Mouse (Mus musculus): ENCODE measurements at regions not wholly inside any gene's neighbourhood (a gene's known extent, or its start where the extent isn't known, plus 50 kb on each side); places are given as distances from the start of the nearest gene placed in this dataset.
A peak's percentile ranks its signal among the peaks of the same experiment; 100 is the strongest.

DNA sequence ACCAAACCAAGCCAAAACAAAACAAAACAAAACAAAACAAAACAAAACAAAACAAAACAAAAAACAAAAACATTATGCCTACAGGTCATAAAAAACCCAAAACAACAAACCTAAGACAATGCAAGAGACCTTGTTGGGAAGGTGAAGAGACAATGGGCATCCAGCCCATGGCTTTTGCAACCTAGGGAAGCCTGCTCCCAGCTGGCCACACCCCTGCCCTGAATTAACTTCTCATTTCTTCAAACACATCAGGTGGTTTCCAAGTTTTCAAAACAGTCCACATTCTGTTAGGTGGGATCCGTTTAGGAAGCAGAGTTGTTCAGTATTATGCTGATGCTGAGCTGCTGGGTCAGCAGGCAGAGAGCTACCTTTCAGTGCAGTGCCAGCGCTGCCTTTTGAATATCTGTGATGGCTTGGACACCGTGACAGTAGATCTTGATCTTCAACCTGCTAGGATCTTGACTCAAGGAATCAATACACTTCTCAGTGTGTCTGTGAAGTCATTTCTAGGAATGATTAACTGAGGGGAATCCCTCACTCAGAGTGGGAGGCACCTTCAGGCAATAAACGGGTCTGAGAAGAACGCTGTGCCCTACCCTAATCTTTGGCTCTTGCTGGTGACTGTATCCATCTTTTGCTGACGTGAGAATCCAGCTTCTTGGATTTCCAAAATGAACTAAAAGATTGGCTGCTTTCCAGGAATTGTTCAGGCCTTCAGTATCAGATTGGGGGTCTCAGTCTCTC, 121.4 kb downstream of the 1810013L24Rik start:
- Histone ChIP-seq H3K27me3 (replicated peaks) (no peaks in the 10 kb centered on the region), H3K27ac (replicated peaks) (no peak overlapping the region), H3K9me3 (peaks cover 9% of the 10 kb centered on the region; the same call in 1 of the 2 replicates), H3K9ac (no peak overlapping the region), H3K4me1 (0 out of 2 replicates have a peak, but pooled peaks cover 4% of the 10 kb centered on the region), H3K36me3 (no peaks in the 10 kb centered on the region), H3K4me2 (no peak overlapping the region), H3K4me3 (no peak overlapping the region)
- ATAC-seq (ENCODE audit: extremely low read depth, insufficient number of reproducible peaks, low FRiP score, low TSS enrichment) = no peak
- WGBS = 69% methylated on average over 6 of the region's 6 CpGs

DNA sequence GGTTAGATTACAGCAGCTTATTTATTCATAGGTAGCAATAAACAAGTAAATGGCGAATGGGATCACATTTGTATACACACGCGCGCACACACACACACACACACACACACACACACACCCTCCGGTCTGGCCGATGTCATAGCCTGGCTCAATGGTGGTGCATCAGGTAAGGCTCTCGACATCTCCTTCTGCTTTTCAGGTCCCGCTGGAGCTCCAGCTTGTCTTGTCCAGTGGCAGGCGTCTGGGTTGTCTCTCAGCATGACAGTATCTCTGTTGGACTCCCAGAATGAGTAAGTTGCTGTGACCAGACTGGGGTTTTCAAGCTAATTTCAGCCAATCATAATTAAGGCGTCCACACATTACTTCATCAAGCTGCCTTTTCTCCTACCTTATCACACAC, 131.8 kb downstream of the 1810013L24Rik start:
- H3K36me3 ChIP-seq = no peaks in the 10 kb centered on the region
- no peak overlapping the region for H3K9ac ChIP-seq
- H3K4me3 ChIP-seq = no peak overlapping the region
- no peaks in the 10 kb centered on the region for H3K4me1 ChIP-seq
- H3K9me3 ChIP-seq = no peaks in the 10 kb centered on the region
- H3K27me3 ChIP-seq (replicated peaks) = no peaks in the 10 kb centered on the region
- no peak overlapping the region for H3K4me2 ChIP-seq
- WGBS = 61% methylated on average over 10 of the region's 10 CpGs
- no peak overlapping the region for H3K27ac ChIP-seq (replicated peaks)
- ATAC-seq (ENCODE audit: extremely low read depth, insufficient number of reproducible peaks, low FRiP score, low TSS enrichment) = no peak

DNA sequence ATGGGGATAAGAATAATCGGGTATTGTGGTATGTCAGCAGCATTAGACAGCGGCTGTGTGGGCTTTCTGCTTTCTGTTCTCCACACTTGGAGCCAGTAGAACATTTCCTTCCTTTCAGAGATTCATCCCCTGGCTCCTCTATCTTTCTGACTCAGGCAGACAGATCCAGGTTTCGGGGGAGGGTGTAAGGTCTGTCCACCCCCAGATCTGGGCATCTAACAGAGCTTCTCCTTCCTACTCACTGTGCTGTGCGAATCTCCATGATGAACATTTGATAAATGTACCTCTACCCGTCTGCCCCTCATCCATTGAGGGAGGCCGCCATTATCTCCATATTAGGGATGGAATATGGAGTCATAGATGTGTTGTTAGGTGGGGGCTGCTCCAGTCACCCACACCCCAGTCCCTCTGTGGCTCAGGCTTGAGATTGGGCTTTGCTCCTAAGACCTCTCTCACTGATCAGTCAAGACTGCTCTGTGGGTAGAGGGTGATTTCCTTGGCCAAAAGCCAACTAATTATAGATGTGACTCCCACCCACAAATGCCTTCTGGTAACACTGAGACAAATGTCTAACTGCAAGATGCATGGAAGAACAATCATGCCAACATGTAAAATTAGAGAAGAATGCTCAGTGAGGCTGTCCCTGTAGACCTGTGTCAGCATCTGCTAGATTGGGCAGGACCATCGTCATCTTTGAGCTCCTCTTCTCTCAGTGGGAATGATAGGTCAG, 163.8 kb downstream of the 1810013L24Rik start:
- Histone ChIP-seq H3K36me3 (no peaks in the 10 kb centered on the region), H3K27ac (replicated peaks) (no peak overlapping the region), H3K4me2 (no peak overlapping the region), H3K4me3 (no peak overlapping the region), H3K4me1 (no peaks in the 10 kb centered on the region; the same call in 1 of the 2 replicates), H3K9me3 (no peaks in the 10 kb centered on the region), H3K27me3 (replicated peaks) (no peaks in the 10 kb centered on the region), H3K9ac (no peak overlapping the region)
- WGBS = 69% methylated on average over 7 of the region's 7 CpGs
- no peak for ATAC-seq (ENCODE audit: extremely low read depth, insufficient number of reproducible peaks, low FRiP score, low TSS enrichment)

DNA sequence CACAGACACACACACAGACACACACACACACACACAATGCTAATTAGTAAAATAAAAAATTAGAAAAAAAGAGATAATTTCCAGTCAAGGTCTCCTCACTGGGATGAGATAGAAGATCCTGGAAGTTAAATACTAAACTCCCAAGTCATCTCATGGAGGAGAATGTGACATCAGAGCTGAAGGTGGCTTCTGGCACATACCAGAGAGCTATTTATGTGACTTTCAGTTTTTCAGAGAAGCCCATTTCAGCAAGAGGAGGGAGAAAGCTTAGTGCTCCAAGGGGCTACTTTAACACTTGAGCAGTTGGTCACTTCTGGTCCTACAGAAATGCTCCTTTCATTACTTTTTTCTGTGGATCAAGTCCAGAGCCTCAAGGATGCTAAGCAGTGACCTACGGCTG, 164.6 kb downstream of the 1810013L24Rik start:
- Histone ChIP-seq H3K4me2 (no peak overlapping the region), H3K9ac (no peak overlapping the region), H3K36me3 (no peaks in the 10 kb centered on the region), H3K9me3 (no peaks in the 10 kb centered on the region), H3K27ac (replicated peaks) (no peak overlapping the region), H3K4me1 (no peaks in the 10 kb centered on the region; the same call in 1 of the 2 replicates), H3K4me3 (no peak overlapping the region), H3K27me3 (replicated peaks) (no peaks in the 10 kb centered on the region)
- 67% methylated on average over 1 of the region's 1 CpGs for WGBS
- ATAC-seq (ENCODE audit: extremely low read depth, insufficient number of reproducible peaks, low FRiP score, low TSS enrichment) = no peak

GRCm38 (mm10) chr16:8997250-8997649, 167.3 kb downstream of the 1810013L24Rik start:
- Histone ChIP-seq H3K27me3 (replicated peaks) (no peaks in the 10 kb centered on the region), H3K9ac (no peak overlapping the region), H3K4me2 (no peak overlapping the region), H3K4me1 (no peaks in the 10 kb centered on the region; the same call in 1 of the 2 replicates), H3K9me3 (no peaks in the 10 kb centered on the region), H3K4me3 (no peak overlapping the region), H3K36me3 (no peaks in the 10 kb centered on the region), H3K27ac (replicated peaks) (no peak overlapping the region)
- ATAC-seq (ENCODE audit: extremely low read depth, insufficient number of reproducible peaks, low FRiP score, low TSS enrichment) = no peak
- 70% methylated on average over 5 of the region's 5 CpGs for WGBS

DNA sequence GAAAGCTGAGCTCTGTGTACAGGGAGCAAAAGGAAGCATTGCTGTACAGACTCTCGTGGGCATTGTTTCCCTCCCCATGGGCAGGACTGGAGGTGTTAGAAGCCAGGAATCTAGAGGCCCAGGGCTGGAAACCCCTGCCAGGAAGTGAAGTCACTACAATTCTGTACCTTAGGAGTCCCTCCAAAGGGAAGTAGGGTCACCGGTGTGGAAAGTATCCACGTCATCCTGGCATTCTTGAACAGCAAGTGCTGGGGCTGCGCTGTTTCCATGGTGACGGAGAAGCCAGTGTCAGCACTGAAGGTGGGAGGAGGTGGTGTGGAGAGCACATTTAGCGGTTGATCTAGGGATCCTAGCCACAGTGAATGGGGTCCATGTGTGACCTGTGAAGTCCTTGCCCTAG, 174.1 kb downstream of the 1810013L24Rik start:
- no peak overlapping the region for H3K4me3 ChIP-seq
- no peak overlapping the region for H3K27ac ChIP-seq (replicated peaks)
- WGBS = 26% methylated on average over 6 of the region's 6 CpGs
- no peaks in the 10 kb centered on the region for H3K36me3 ChIP-seq
- H3K4me1 ChIP-seq = no peaks in the 10 kb centered on the region
- no peak overlapping the region for H3K4me2 ChIP-seq
- no peaks in the 10 kb centered on the region for H3K27me3 ChIP-seq (replicated peaks)
- ATAC-seq (ENCODE audit: extremely low read depth, insufficient number of reproducible peaks, low FRiP score, low TSS enrichment) = no peak
- no peaks in the 10 kb centered on the region for H3K9me3 ChIP-seq
- no peak overlapping the region for H3K9ac ChIP-seq

- no peak overlapping the region for H3K9ac ChIP-seq
- WGBS = 20% methylated on average over 5 of the region's 5 CpGs
- H3K4me3 ChIP-seq = no peak overlapping the region
- H3K4me1 ChIP-seq = no peaks in the 10 kb centered on the region
- no peak for ATAC-seq (ENCODE audit: extremely low read depth, insufficient number of reproducible peaks, low FRiP score, low TSS enrichment)
- no peaks in the 10 kb centered on the region for H3K36me3 ChIP-seq
- no peaks in the 10 kb centered on the region for H3K9me3 ChIP-seq
- no peak overlapping the region for H3K27ac ChIP-seq (replicated peaks)
- no peak overlapping the region for H3K4me2 ChIP-seq
- no peaks in the 10 kb centered on the region; the same call in 1 of the 2 replicates for H3K27me3 ChIP-seq (replicated peaks)
These were observed 176.0 kb downstream of the 1810013L24Rik start for GRCm38 (mm10) chr16:9005933-9006332.

GRCm38 (mm10) chr16:9009361-9010083, 179.6 kb downstream of the 1810013L24Rik start:
- Histone ChIP-seq H3K4me3 (no peak overlapping the region), H3K27me3 (replicated peaks) (no peaks in the 10 kb centered on the region; the same call in 1 of the 2 replicates), H3K27ac (replicated peaks) (no peak overlapping the region), H3K9me3 (no peaks in the 10 kb centered on the region), H3K4me2 (no peak overlapping the region), H3K9ac (no peak overlapping the region), H3K4me1 (no peaks in the 10 kb centered on the region), H3K36me3 (no peaks in the 10 kb centered on the region)
- ATAC-seq (ENCODE audit: extremely low read depth, insufficient number of reproducible peaks, low FRiP score, low TSS enrichment) = no peak
- 15% methylated on average over 19 of the region's 19 CpGs for WGBS

- Histone ChIP-seq H3K9me3 (no peaks in the 10 kb centered on the region), H3K4me1 (no peaks in the 10 kb centered on the region), H3K36me3 (no peaks in the 10 kb centered on the region), H3K4me2 (no peak overlapping the region), H3K27me3 (replicated peaks) (no peaks in the 10 kb centered on the region; the same call in 1 of the 2 replicates), H3K9ac (no peak overlapping the region), H3K27ac (replicated peaks) (no peak overlapping the region), H3K4me3 (no peak overlapping the region)
- no peak for ATAC-seq (ENCODE audit: extremely low read depth, insufficient number of reproducible peaks, low FRiP score, low TSS enrichment)
- 46% methylated on average over 1 of the region's 1 CpGs for WGBS
These were observed 181.2 kb downstream of the 1810013L24Rik start for GRCm38 (mm10) chr16:9011077-9011476.

GRCm38 (mm10) chr16:9011691-9012090, 181.8 kb downstream of the 1810013L24Rik start:
- 66% methylated on average over 4 of the region's 4 CpGs for WGBS
- Histone ChIP-seq H3K9me3 (no peaks in the 10 kb centered on the region), H3K9ac (no peak overlapping the region), H3K27ac (replicated peaks) (no peak overlapping the region), H3K36me3 (no peaks in the 10 kb centered on the region), H3K4me2 (no peak overlapping the region), H3K27me3 (replicated peaks) (no peaks in the 10 kb centered on the region; the same call in 1 of the 2 replicates), H3K4me3 (no peak overlapping the region), H3K4me1 (0 out of 2 replicates have a peak, but pooled peaks cover under 1% of the 10 kb centered on the region)
- ATAC-seq (ENCODE audit: extremely low read depth, insufficient number of reproducible peaks, low FRiP score, low TSS enrichment) = no peak

GRCm38 (mm10) chr16:9016040-9016761, 186.3 kb downstream of the 1810013L24Rik start:
- H3K9me3 ChIP-seq = no peaks in the 10 kb centered on the region
- H3K4me1 ChIP-seq = 0 out of 2 replicates have a peak, but pooled peaks cover 5% of the 10 kb centered on the region
- no peak for ATAC-seq (ENCODE audit: extremely low read depth, insufficient number of reproducible peaks, low FRiP score, low TSS enrichment)
- no peak overlapping the region for H3K27ac ChIP-seq (replicated peaks)
- no peak overlapping the region for H3K9ac ChIP-seq
- H3K4me3 ChIP-seq = peak overlapping the region; percentile 24
- H3K27me3 ChIP-seq (replicated peaks) = no peaks in the 10 kb centered on the region; the same call in 1 of the 2 replicates
- 59% methylated on average over 13 of the region's 13 CpGs for WGBS
- H3K4me2 ChIP-seq = peak overlapping the region; percentile 60
- H3K36me3 ChIP-seq = no peaks in the 10 kb centered on the region

Measured in heart, embryonic 13.5 days (tissue).